Mouse (Mus musculus): ENCODE data around the gene Zfp493.

DNA sequence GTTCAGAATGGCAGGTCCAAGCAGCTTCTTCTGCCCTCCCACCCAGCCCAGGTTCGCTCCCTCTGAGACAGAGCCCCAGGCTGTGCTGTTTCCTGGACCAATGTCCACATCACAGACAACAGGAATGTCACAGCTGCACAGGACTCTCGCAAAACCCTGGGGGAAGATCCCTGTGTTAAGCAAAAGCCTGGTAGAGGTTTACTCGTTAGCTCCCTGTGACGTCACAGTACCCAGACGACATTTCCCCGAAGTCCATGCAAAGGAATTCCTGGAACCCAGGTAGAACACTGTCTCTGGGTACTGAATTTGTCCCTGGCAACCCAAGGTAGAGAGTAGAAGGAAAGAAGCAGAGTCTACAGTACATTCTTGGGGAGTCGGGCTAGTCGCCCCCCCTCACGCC, 35.6 kb upstream of the Zfp493 start:
- no peak for TF ChIP-seq FLI1 (IDR thresholded peaks at IDR 0.05; ENCODE audit: low read length)
- TF ChIP-seq GATA1 (IDR thresholded peaks at IDR 0.05; ENCODE audit: borderline replicate concordance, low read length) = no peak
